Mouse (Mus musculus) embryo, embryonic 10.5 days (tissue): ENCODE results near the gene Gpr157.

Experiments
- DNase-seq: peaks from one replicate; pipeline ENCODE4 v3.0.0-alpha.2; 2015; ENCODE audit warnings: low spot score

Gene Gpr157

DNA sequence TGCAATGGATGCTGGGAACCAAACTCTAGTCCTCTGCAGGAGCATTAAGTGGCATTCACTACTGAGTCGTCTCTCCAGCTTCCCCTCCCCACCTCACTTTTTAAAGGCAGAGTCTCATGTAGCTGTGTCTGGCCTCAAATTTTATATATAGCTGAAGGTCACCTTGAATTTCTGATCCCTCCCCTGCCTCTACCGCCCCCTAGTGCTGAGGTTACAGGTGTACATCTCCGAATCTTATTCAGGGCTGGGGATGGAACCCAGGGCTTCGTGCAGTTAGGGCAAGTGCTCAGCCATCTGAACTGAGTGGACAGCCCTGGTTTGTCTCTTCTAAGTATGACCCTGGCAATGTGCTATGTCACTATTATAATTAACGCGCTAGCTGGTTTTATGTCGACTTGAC is 63.9 kb downstream of the Gpr157 start:
- DNase-seq, result no peak

GRCm38 (mm10) chr4:150152483-150152882 is 65.3 kb downstream of the Gpr157 start:
- no peak for DNase-seq

DNA sequence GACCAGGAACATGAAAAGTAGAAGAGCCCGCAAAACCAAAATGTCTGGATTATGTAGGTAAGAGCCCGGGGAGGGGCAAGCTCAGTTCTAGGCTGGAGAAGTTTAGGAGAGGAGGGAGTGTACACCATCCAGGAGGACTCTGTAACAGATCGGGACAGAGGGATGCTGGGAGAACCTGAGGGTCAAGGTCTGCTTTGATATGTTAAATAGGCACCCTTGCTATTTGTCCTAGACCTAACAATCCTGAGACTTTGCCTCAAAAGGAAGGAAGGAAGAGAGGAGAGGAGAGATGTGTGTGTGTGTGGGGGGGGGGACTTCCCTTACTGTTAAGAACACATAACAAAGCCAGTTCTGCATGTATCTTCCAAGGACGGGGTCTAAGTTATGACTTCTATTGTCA is 68.1 kb downstream of the Gpr157 start:
- DNase-seq, result no peak
